Mouse (Mus musculus): ENCODE data around the gene Nop14. TPM values are rescaled to one million over a fixed set of nuclear protein-coding genes. Genes with fewer than 3 reads are reported as not detected.
A peak's percentile ranks its signal among the peaks of the same experiment; 100 is the strongest.

The Nop14 gene
- total RNA-seq (2021), result 10 to 100 TPM; 18.4 to 19.7 TPM
- long read RNA-seq, experiment 1, transcript Nop14-201 (18 exons, 2,702 nt), result major isoform, 13 of 28 reads
- long read RNA-seq, experiment 1, partial matches to known transcripts, result 12 of 28 reads
- long read RNA-seq, experiment 1, other reads (novel, unspliced or antisense), result 3 of 28 reads
- long read RNA-seq, experiment 2, transcript Nop14-201 (18 exons, 2,702 nt), result major isoform, 18 of 22 reads
- long read RNA-seq, experiment 2, partial matches to known transcripts, result 2 of 22 reads
- long read RNA-seq, experiment 2, other reads (novel, unspliced or antisense), result 2 of 22 reads

DNA sequence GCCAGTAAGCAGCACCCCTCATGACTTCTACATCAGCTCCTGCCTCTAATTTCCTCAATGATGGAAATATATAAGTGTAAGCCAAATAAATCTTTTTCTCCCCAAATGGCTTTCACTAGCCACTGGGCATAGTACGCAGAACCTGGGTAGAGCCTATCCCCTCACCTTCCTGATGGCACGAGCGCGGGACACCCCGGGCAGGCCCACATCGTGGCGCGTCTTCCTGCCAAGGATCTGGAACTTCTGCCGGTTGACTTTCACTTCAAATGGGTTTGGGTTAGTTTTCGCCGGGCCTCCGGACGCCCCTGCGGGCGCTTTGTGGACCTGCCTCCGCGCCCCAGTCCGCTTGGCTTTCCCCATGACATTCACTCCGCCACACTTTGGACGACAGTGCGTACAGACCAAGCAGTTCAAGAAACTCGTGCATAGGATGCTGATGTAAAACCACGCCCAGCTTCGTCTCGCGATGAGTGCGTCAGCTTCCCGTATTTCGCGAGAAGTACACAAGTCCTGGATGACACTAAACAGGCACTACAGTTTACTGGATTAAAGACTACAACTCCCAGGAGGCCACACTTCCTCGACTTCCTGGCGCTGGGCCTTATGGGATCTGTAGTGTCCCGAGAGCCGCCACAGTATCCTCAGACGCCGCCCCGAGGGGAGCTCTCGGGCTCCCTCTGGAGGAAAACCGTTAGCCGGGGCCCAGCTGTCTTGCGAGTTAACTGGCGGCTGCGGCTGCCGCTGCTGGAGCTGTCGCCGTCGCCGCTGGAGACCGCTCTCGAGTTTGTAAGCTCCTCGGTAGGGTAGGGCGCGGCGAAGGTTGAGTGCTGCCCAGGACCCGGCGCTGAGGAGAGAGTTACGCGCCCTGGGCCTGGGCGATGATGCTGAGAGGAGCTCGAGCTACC lies at the start of gene Nop14, which contains the start of gene Grk4:
Gene Nop14, minus strand, starts transcription at position 463 of the 905 bp plus-strand sequence.
Gene Grk4, plus strand, starts transcription at position 694 of the 905 bp plus-strand sequence.
- peak; percentile 99 for DNase-seq

GRCm38 (mm10) chr5:34708436-34708835 lies 48.5 kb upstream of the Nop14 start:
- DNase-seq, result no peak

DNA sequence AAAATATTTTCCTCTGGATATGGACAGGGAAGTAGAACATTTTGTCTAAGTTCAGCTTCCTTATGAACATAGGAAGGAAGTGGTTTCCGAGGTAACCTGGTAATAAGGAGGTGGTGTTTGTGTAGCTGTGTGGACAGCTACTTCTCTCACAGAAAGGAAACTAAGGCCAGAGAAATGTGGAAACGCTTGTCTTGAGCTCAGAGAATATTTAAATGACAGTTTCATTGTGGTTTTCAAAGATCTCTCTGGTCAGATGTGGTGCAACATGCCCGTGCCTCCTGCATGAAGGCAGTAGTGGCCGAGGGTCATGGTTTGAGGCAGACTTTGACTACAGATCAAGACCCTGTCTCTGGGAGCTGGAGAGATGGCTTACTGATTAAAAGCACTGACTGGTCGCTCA lies 35.6 kb upstream of the Nop14 start:
- no peak for DNase-seq

- no peak for DNase-seq
These were observed 32.8 kb upstream of the Nop14 start for GRCm38 (mm10) chr5:34692782-34693181.

DNA sequence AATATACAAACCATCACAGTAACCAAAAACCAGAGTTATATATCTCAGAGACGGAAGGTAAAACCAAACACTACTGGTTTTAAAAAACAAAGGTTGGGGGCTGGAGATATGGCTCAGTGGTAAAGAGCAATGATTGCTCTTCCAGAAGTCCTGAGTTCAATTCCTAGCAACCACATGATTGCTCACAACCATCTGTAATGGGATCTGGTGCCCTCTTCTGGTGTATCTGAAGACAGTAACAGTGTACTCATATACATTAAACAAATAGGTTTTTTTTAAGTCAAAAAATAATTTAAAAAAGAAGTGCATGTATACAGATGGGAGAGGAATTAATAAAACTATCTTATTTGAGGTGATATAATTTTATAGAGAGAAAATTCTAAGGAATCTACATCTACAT lies 29.9 kb upstream of the Nop14 start:
- no peak for DNase-seq

- DNase-seq, result no peak
These were observed 10.3 kb upstream of the Nop14 start for GRCm38 (mm10) chr5:34670280-34670679.

- DNase-seq, result no peak
These were observed 9.5 kb upstream of the Nop14 start for GRCm38 (mm10) chr5:34669493-34669892.

DNA sequence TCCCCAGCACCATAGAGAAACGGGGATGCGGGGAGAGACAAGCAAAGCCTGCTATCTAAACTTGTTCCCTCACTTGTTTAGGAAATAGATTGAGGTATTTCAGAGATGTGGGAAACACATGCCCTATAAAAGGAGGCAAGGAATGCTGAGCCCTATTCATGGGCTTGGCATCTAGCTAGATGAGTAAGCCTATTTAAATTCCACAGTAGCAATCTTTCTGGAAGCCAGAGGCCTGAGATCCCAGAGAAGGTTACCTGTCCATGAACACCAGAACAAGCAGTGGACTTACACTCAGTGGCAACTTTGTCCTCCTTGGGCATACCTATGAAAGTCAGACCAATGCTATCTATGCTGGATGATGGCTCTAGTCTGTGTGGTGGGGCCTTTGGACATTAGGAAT lies 3.3 kb upstream of the Nop14 start:
- no peak for DNase-seq

DNA sequence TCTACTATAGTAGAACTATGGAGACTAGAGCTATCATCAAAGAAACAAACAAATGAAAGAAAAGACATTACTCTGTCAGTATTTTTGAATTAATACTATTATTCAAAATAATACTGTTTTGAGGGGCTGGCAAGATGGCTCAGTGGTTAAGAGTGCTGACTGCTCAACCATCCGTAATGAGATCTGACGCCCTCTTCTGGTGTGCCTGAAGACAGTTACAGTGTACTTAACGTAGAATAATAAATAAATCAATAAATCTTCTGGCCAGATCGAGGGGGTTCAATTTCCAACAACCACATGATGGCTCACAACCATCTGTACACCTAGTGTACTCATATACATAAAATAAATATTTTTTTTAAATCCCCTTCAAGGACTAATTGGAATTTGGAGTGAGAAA lies 2.0 kb upstream of the Nop14 start:
- DNase-seq, result no peak

DNA sequence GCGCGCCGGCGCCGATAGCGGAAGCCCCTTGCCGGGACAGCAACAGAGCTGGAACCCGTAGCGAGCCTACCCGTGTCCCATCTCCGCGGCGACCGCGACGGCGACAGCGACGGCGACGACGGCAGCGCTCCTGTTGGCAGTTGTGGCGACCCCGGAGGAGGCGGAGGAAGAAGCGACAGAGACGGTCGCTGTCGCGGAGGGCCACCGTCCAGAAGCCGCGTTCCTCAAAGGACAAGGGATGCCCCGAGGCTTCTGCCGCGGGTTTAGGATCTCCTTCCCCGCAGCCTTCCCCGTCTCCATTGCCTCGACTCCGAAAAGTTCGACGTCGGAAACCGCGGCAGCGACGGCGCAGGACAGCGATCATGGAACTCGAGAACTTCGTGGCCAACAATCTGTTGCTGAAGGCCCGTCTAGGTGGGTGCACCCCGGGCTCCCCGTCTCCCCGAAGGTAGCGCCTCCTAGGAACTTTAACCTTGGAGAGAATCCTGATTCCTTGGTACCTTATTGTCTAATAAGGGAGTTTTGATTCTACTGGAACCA lies 713 bp upstream of the Nop14 start:
- no peak for DNase-seq

DNA sequence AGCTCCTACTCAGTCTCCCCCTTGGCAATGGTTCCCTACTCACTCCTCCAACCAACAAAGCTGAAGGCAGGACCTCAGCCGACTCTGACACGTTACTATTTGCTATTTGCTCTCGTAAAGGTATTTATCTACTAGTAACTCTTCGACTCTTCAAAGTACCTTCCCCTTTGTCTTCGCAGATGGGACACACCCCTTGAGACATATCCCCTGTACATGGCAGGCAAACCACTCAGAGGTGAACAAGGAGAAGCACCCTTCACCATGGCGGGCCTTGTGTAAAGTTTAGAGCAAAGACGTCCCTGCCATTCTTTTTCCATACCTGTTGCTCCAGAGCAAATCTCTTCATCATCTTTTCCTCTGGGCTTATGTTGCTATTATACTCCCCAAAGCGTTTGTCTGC lies 2.4 kb downstream of the Nop14 start:
- no peak for DNase-seq

GRCm38 (mm10) chr5:34654881-34655280 lies 5.1 kb downstream of the Nop14 start:
- DNase-seq, result peak; percentile 18

- DNase-seq, result no peak
These were observed 7.0 kb downstream of the Nop14 start for GRCm38 (mm10) chr5:34652961-34653360.

DNA sequence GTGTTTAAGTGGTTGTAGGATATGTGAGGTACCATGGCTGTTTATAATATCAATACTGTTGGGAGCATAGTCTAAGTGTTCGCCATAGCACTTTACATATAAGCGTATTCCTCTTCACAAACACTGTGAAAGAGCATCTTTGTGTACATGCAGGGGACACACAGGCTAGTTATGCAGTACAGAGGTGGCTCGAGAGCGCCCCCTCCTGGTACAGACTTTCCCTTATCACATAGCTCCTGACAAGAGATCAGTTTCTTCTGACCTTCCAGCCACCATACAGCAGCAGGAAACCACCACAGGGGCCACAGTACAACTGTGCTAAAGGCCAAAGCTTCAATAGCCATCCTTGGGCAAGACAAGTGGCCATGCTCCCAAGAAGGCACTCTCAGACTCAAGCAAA lies 12.4 kb downstream of the Nop14 start:
- peak; percentile 76 for DNase-seq

DNA sequence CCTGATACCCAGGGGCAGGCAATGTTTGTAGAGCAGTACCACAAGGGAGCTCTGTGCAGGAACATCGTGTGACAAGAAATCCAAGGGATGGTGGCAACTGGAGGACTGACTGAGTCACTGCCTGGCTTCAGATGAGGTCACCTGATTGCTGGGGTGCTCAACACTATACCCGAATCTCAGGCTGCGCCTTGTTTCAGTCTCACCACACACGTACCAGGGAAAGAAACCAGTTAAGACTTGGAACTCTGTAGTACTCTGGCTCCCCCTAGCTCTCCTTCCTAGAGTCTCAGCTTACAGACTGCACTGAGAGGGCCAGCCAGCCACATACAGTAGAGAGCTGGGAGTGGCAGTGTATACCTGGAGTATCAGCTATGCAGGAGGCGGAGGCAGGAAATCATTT lies 17.0 kb downstream of the Nop14 start:
- peak; percentile 45 for DNase-seq

DNA sequence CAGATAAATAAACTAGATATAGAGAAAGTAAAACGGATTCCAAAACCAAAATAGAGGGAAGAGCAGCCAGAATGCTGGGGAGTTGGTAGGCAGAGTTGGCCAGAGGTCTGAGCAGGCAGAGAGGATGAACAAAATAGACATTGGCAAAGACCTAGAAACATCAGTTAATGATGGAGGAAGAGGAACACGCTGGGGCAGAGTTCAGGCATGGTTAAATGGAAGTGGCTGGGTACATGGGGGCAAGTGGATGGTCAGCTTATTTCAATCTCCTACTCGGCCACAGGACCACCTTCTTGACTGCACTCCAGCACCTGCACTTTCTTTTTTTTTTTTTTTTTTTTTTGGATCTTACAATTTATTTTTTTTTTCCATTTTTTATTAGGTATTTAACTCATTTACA lies 18.0 kb downstream of the Nop14 start:
- no peak for DNase-seq

DNA sequence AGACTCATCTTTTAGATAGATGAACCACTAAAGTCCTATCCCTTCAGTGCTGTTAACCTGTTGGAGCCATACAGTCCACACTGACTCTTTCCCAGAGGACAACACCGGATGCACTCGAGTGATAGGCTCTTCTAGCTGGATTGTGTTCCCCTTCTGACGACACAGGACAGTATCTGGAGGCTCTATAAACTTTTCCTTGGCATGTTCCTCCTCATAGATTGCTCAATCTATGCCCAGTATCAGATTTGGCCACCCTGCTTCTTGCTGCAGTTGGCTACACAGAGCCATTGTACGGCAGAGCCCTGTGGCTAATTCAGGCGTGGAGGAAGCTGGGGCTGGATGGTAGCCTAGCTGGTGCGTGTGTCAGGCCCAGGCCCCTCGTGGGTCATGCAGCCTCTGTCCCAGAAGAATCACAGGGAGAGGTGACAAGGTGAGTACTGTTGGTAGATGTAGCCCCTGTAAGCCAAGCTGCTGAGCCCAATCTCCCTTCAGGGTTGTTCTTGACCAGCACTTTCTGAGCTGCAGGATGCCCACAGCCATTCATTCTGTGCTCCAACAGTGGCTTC lies 22.3 kb downstream of the Nop14 start:
- DNase-seq, result no peak

- DNase-seq, result peak; percentile 91
These were observed 23.3 kb downstream of the Nop14 start, which contains the start of gene Mfsd10 for GRCm38 (mm10) chr5:34636481-34637287. Gene Mfsd10, minus strand, starts transcription at chr5:34637212.

DNA sequence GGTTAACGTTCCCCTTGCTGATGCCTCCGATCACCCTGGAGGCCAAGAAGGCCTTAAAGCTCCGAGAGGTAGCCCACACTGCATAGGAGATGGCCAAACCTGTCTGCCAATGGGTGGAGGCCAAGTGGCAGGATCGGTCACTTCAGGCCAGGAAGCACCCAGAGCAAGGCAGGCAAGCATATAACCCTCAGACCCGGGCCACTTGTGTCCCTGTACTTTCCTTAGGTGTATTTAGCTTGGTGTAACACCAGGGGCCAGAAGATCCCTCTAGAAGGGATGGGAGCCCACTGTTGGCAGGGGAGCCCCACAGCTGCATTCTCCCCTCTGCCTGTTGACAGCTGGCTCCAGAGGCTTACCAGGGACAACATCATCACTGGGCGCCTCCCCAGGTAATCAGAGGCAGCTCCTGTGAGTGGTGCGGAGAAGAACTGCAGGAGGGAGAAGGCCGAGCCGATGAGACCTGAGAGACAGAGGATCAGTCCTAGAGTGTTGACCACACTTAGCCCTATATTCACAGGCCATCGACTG lies 24.2 kb downstream of the Nop14 start:
- DNase-seq, result no peak

GRCm38 (mm10) chr5:34634746-34635400 lies 25.1 kb downstream of the Nop14 start:
- no peak for DNase-seq

DNA sequence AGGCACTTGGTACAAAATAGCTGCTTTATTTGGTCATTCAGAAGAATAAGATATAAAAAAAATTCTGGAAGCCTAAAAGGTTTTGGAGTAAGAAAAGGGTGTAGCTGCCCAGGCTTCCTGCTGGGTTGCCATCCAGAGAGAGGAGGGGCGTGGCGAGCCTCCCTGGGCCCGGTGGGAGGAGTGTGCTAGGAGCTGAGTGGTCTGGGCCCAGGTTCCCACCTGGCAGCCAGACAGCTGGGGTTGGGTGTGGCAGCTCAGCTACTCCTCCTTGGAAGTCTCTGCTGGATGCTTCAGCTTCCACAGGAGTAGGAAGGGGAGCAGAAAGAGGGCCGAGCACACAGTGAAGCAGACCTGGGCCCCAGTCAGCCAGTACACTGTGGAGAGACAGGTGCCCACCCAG lies 26.3 kb downstream of the Nop14 start:
- peak; percentile 11 for DNase-seq

All from adrenal gland, postnatal 10 days (tissue).